Mouse (Mus musculus) Muller cell, postnatal 12 days (primary cell): ENCODE measurements around the gene Ntm.

ENCODE experiments used
- DNase-seq: peaks from one replicate; pipeline ENCODE4 v3.0.0-alpha.2; 2015; ENCODE audit errors: inconsistent ontology term

Ntm gene

DNA sequence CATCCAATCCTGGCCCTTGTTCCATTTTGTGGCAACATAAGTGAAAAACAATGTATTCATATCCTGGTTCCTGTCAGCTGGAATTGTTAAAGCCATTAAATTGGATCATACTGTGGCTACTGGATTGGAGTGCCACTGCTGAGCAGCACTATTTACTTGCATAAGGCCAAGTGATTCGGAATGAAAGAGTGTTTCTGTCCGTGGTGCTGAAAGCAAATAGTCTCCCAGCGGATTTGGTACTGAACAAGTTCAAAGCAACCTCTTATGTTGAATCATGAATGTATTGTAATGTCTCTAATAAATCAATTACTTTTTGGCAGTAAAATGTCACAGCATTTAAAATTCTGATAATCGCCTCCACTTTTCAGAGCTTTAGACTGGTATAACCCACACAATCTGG lies 817.0 kb downstream of the Ntm start:
- peak; percentile 63 for DNase-seq

GRCm38 (mm10) chr9:29136039-29136438 lies 826.9 kb downstream of the Ntm start:
- no peak for DNase-seq

DNA sequence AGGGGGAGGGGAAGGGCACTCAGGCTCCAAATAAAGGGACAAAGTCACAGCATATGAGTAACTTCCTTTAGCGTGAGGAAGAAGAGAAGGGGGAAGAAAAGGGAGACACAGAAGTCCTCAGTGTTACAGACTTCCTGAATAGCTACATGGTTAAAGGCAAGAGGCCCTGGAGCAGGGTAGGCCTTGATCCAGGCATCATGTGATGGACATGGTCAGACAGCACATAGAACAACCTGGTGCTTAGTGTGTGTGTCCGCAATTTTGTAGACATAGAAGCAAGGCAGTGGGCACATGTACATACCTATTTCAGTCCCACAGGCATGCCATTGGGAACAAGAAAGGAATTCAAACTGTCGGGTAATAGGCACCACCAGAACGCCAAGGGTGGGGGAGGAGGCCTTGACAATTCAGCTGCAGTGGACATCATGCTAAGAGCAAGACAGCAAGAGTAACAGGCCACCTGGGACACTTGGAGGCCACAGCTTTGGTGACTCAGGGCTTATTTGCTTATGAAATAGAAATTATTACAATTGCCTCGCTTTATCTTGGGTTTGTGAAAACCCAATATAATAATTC lies 832.1 kb downstream of the Ntm start:
- DNase-seq, result no peak

DNA sequence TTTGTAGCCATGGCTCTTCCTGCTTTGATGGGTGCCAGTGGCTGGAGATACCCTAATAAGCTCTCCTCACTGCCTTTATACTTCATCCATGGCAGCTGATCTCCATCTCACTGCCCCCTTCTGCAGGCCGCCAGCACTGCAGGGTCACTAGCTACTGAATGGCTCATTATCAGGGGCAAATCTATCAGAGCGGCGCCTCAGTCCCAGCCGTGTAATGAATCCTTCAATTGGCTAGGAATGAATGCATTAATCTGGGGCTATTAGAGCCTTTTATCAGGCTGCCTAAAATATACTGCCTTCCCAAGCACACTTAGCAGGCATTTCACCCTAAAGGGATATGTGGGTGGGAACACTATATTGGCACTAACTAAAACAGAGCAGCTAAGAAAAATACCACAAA lies 832.6 kb downstream of the Ntm start:
- DNase-seq, result no peak

DNA sequence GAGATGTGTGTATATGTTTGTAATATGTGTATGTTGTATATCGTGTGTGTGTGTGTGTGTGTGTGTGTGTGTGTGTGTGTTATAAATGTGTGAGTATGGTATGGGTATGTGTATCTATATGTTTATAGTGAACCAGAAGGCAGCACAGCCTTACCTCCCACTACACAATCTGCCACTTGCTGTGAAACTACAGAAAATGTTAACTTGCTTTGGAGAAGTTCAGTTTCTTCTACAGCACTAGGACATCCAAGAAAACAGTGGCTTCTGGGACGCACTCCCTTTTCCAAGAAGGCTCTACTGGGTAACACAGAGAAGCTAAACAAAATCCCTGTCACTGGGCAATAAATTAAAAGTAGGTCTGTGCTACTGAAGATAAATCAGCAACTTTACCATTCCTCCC lies 834.5 kb downstream of the Ntm start:
- DNase-seq, result no peak

GRCm38 (mm10) chr9:29124455-29124854 lies 838.5 kb downstream of the Ntm start:
- no peak for DNase-seq

- DNase-seq, result no peak
Measured at GRCm38 (mm10) chr9:29123828-29124227, 839.1 kb downstream of the Ntm start.

DNA sequence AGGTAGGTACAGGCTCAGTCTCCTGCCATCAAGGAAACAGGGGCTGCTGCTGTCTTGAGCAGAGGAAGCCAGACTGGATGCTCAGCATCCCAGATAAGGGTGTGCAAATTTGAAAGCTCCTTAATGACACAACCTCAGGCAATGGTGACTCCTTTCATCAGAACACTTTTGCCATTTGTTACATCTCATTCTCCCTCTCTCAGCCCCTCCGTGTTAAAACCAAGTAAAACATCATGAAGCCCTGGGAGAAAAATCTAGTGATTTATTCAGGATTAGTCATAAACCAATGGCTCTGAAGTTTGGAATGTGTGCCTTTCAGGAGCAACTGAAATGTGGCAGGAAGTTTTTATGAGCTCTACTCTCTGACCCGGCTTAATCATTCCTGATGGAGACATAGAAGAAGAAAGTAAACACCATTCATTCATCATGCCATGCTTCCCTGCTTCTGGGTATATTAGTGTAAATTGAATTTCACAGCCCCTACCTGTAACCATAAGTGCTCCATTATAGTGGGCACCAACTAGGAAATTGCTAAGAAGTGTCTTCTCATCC lies 845.3 kb downstream of the Ntm start:
- peak; percentile 61 for DNase-seq

- no peak for DNase-seq
Measured at GRCm38 (mm10) chr9:29115337-29115736, 847.6 kb downstream of the Ntm start.

GRCm38 (mm10) chr9:29106771-29107170 lies 856.2 kb downstream of the Ntm start:
- DNase-seq, result no peak

GRCm38 (mm10) chr9:29104442-29104841 lies 858.5 kb downstream of the Ntm start:
- DNase-seq, result no peak

GRCm38 (mm10) chr9:29103993-29104392 lies 858.9 kb downstream of the Ntm start:
- DNase-seq, result peak; percentile 79

DNA sequence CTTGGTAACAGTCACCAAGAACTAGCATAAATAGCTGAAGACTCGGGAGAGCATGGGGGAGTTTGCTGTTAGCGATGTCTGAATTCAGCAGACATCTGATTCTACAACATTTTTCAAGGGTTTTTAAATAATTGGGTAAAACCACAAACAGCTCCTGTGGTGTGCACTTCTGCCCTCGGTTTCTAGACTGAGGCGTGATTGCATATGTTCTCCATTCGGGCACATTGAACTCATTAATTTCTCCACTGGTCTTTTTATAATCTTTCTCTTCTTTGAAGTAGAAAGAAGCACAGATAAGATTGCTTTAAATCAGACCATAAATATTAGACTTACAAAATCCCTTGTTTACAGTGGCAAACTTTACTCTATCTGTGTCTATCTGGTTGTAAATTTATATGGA lies 862.3 kb downstream of the Ntm start:
- DNase-seq, result no peak

GRCm38 (mm10) chr9:29092443-29092842 lies 870.5 kb downstream of the Ntm start:
- peak; percentile 78 for DNase-seq

DNA sequence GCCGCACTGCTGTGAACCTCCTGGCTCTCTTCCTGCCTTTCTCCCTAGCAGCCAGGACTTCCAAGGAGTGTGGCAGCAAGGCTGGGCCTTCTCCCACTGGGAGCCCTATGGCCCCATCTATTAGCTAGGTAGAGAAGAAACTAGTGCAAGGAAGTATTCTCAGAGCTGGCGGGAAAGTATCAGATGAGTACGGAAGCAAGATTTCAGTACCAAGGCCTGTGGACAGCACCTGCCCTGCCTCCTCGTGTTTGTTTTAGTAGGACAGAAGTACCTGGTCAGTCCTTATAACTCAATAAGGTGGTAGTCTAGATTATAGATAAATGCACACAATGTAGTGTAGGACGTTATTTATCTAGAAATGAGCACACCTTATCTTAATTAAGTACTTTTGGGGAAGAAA lies 874.3 kb downstream of the Ntm start:
- DNase-seq, result no peak

DNA sequence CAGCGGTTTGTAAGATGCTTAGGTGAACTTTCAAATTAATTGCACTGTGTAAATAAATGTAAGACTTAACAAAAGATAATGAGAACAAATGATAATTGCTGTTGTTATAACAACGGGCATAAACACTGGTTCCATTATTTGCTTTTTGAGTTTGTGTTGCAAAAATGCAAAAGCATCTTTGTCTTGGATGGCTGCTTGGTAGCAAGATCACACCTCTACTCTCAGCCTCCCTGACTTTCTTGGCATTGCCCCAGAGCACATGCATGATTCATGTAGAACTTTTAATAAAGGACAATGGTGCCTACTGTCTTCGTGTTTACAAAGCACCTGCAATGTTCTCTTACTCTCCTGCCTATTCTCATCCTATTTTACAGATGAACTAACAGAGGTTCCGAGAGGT lies 875.3 kb downstream of the Ntm start:
- peak; percentile 88 for DNase-seq

GRCm38 (mm10) chr9:29087171-29087570 lies 875.8 kb downstream of the Ntm start:
- DNase-seq, result peak; percentile 92

DNA sequence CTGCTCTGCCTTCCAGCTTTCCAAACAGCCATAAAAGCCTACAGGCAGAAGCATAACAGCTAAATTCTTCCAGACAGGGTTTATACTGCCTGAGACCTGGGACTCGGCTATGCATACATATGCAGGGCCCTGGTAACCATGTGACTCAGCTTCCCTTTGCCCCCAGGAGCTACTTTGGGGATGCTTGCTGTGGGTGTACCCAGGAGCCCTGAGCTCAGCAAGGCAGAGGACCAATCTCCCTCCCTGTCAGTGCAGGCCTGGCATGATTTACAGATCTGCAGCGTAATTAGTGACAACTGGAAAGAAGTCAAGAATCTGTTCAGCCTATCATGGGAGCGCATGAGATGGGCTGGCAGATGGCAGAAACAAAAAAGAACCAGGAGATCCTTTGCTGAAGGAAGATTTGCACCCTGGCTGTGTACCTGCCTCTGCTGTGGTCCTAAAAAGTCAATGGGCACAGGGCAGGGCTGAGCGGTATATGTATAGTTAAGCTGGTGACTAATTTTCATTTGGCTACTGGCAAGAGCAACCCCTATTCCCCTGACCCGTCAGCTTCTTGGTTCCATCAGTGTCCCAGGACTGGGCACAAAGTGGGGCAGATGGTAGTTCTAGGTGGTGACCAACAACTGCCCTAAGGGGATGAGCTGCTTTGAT lies 886.9 kb downstream of the Ntm start:
- DNase-seq, result no peak

DNA sequence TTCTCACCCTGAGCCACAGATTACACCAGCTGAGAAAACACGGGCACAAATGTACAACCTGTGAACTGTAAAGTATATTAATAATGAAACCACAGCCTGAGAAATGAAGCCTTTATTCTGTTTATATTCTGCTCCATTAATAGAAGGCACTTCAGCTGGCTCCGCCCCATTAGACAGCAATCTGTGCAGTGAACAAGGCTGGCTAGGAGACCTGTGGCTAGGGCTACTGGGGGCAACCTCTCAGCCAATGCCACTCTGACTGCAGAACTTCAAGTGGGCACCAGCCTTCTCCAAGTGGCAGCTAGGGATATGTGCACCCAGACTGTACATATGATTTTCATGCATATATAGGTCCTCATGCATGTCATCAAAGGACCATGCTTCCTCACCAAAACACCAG lies 887.7 kb downstream of the Ntm start:
- no peak for DNase-seq

GRCm38 (mm10) chr9:29074494-29074893 lies 888.4 kb downstream of the Ntm start:
- no peak for DNase-seq

DNA sequence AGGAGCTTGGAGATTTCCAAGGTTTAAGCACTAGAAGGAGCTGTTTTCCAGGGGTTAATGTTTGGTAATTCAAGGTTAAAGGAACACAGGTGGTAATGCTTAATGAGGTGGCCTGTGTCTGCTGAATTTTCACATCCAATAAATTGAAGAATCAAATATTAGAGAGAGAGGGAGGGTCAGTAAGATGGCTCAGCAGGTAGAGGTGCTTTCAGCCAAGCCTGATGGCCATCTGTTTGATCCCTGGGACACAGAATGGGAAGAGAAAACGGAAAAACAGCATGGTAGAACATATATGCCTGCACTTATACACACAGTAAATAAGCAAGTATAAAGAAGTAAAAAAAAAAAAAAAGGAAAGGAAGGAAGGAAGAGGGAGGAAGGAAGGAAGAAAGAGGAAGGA lies 890.9 kb downstream of the Ntm start:
- no peak for DNase-seq

- no peak for DNase-seq
Measured at GRCm38 (mm10) chr9:29067572-29067971, 895.4 kb downstream of the Ntm start.

DNA sequence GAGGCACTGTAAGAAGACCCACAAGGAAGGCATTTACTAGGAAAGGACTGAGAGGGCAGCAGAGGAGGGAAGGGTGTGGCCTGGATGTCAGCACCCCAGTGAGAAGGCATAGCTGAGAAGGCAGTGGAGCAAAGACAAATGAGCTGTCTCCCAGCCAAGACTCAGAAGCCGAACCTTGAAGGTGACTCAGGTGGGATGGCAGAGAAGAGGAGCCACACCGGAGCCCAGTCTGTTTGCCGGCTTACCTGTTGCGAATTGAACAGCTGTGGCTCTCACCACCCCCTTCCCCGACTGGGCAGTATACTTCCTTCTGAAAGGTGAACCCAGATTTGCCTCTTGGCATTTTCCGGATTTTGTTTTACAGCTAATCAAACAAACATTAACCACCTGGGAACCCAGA lies 902.6 kb downstream of the Ntm start:
- DNase-seq, result no peak

DNA sequence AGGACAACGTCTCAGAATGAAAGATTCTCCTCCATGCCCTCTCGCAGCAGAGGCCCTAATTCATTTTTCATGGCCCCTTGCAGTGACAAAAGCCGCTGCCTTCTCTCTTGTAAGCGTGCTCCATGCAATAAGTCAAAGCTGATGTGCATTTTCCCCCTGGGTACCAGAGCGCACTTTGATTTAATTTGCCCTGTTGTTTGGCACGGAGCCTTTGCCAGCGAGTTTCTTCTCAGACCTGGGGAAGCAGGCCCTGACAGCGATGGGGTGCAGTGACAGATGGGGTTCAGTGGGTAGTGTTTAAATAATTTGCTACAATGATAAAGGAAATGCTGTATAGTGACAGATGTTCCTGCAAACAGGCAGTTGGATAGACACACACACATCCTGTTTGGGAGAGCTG lies 904.1 kb downstream of the Ntm start:
- DNase-seq, result no peak
